Mouse (Mus musculus): Measurements from ENCODE around the gene Nav2. TPM values are rescaled to one million over a fixed set of nuclear protein-coding genes. Genes with fewer than 3 reads are reported as not detected.

Gene Nav2
- polyA plus RNA-seq, 1 experiment from 2014 or later, result 28.1 TPM

DNA sequence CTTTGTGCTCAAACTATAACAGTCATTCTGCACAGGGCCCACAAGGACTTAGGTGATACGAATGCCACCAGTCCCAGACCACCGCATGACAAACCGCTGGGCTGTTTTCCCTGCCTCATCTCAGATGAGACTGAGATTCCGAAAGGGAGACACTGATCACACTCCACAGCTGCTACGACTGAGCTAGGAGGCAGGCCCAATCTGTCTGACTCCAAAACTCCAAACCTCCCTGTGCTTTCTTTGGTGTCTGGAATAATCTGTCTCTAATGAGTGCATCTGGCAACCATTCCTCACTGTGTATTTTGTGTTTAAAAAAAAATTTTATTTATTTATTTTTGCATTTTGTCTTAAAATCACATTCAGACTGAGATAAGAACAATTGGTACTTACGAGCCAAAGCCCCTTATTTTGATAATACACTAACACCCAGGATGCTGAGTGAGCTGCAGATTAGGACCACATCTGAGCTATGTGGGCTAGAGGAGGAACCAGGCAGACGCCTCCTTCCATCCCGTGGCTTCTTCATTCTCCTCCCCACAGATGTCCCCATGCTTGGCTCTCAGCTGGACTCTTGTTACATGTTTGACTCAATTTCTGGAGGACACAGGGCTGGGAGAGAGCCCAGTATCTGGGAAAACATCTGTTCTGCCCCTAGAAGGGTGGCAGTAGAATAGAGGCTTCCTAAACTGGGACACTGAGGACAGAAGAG lies 149.9 kb downstream of the Nav2 start:
- no peaks in the 10 kb centered on the region for H3K36me3 ChIP-seq
- H3K9ac ChIP-seq, result no peak overlapping the region
- H3K27ac ChIP-seq (ENCODE audit: poor library complexity, severe bottlenecking), result no peak overlapping the region
- WGBS, result 69% methylated on average over 8 of the region's 8 CpGs
- no peak for ATAC-seq (ENCODE audit: insufficient number of reproducible peaks, low FRiP score)
- H3K9me3 ChIP-seq (replicated peaks), result no peaks in the 10 kb centered on the region
- H3K27me3 ChIP-seq (replicated peaks), result no peaks in the 10 kb centered on the region
- peaks cover 16% of the 10 kb centered on the region for H3K4me1 ChIP-seq (replicated peaks)
- no peak overlapping the region for H3K4me3 ChIP-seq
- H3K4me2 ChIP-seq, result no peak overlapping the region

DNA sequence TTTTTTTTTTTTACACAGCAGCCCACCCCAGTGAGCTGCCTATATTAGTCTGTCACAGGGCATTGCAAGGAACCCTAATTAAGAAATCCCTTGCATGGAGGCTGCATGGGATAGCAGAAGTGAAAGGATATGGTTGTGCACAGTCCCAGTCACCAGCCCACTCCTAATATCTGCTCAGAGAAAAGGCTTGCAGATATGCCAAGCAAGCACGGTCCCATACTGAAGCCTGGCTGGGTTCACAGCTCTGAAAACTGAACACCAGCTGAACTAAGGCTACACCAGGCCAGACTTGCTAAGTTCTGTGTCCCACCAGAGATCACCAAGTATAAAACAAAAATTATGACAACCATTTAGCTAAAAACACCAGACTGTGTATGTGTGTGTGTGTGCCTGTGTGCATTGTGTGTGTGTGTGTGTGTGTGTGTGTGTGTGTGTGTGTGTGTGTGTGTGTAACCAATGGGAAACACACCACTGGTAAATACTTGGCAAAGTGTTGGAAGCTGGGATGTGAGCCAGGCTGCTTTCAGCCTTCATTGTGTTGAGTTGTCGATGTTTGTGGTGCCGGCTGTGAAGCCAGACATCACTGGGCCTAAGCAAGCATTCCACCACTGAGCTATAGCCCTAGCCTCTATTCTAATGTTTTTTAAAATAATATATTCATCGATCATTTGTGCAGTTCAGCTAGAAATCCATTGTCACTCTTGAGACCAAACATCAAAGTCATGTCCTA lies 156.4 kb downstream of the Nav2 start:
- no peaks in the 10 kb centered on the region for H3K9me3 ChIP-seq (replicated peaks)
- no peak overlapping the region for H3K9ac ChIP-seq
- H3K27me3 ChIP-seq (replicated peaks), result no peaks in the 10 kb centered on the region
- no peaks in the 10 kb centered on the region for H3K36me3 ChIP-seq
- H3K4me2 ChIP-seq, result no peak overlapping the region
- 52% methylated on average over 4 of the region's 4 CpGs for WGBS
- ATAC-seq (ENCODE audit: insufficient number of reproducible peaks, low FRiP score), result no peak
- no peak overlapping the region for H3K4me3 ChIP-seq
- H3K4me1 ChIP-seq (replicated peaks), result peaks cover 18% of the 10 kb centered on the region
- H3K27ac ChIP-seq (ENCODE audit: poor library complexity, severe bottlenecking), result no peak overlapping the region

DNA sequence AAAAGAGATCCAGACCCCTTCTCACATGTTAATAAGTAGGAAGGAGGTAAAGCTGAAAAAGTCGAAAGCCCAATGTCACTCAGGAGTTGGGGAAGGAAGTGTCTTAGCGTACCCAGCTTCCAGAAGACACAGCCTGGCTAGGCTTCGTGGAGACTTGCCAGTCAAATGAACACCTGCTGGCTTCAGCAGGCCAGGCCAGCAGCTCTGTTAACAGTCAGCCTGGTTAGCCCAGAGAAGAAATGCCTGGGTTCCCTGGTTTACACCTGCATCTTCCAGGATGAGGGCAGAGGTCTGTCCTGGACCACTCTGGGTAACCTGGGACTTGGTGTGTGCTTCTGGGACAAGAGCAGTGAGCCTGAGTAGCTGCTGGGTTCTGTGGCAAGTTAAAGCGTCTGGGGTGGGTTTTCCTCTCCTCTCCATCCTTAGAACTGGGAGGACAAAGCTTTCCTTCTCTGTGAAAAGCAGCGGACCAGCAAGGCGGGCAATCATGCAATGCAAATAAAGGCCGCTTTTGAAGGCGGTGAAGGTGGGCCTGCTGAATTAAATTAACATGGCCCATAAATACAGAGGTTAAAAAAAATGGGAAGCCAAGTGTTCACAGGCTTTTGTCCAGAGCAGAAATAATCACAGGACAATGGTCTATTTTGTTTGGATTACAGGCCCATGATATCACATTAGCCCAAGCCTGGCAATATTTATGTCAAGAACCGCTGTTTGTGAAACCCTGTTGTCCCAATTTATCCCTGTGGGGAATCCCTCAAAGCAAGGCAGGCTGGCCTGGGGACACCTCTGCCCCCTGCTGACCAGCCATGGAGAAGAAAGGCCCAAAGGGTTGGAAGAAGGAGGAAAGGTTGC lies 157.3 kb downstream of the Nav2 start:
- H3K9me3 ChIP-seq (replicated peaks), result no peaks in the 10 kb centered on the region
- H3K36me3 ChIP-seq, result no peaks in the 10 kb centered on the region
- no peaks in the 10 kb centered on the region for H3K27me3 ChIP-seq (replicated peaks)
- no peak overlapping the region for H3K4me3 ChIP-seq
- no peak overlapping the region for H3K27ac ChIP-seq (ENCODE audit: poor library complexity, severe bottlenecking)
- H3K4me1 ChIP-seq (replicated peaks), result peaks cover 18% of the 10 kb centered on the region
- no peak overlapping the region for H3K4me2 ChIP-seq
- 67% methylated on average over 9 of the region's 9 CpGs for WGBS
- no peak for ATAC-seq (ENCODE audit: insufficient number of reproducible peaks, low FRiP score)
- H3K9ac ChIP-seq, result no peak overlapping the region

DNA sequence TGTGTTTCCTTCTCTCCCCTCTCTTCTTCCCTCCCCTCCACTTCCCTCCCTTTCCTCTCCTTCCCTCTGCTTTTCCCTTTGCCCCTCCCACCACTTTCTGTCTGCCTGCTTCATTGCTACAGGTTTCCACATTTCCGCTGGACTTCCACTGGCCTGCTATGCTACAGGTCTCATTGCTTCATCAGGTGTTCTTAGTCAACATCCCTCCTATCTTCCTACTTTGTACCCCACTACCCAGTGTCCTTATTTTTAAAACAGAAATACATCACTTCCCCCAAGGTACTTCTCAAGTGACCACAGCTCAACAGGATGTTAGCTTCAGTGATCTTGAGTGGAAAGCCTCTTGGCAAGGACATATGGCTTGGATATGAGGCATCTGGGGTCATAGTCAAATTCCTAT lies 158.3 kb downstream of the Nav2 start:
- Histone ChIP-seq H3K4me3 (no peak overlapping the region), H3K36me3 (no peaks in the 10 kb centered on the region), H3K4me1 (replicated peaks) (peaks cover 19% of the 10 kb centered on the region), H3K4me2 (no peak overlapping the region), H3K27ac (ENCODE audit: poor library complexity, severe bottlenecking) (no peak overlapping the region), H3K27me3 (replicated peaks) (no peaks in the 10 kb centered on the region), H3K9me3 (replicated peaks) (no peaks in the 10 kb centered on the region), H3K9ac (no peak overlapping the region)
- no peak for ATAC-seq (ENCODE audit: insufficient number of reproducible peaks, low FRiP score)
- WGBS, result 83% methylated on average over 1 of the region's 1 CpGs

DNA sequence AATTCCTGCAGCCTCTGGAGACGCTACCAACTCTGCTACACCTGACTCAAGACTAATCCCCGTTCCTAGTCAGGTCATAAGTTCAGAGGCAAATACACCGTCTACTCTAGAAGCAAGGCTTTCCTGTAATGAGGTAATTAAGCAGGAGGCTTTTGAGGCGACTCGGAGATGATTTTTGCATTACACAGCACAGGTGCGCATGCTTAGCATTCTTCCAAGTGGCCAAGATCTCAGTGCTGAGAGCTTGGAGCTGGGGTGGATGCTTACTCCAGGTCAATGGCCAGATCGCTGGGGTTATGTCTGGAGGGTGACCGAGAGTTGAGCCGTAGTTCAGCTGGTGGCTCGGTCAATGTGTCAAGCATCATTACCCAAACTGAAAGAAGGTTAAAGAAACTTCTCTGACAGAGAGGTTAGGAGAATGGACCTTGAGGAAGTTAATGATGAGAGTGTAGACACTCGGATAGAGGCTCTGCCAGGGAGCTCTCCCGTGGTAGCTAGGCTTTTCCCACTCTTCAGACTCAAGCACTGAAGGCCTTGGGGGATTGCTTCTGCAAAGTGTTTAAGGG lies 161.0 kb downstream of the Nav2 start:
- Histone ChIP-seq H3K36me3 (no peaks in the 10 kb centered on the region), H3K4me1 (replicated peaks) (peaks cover 18% of the 10 kb centered on the region), H3K4me3 (no peak overlapping the region), H3K27ac (ENCODE audit: poor library complexity, severe bottlenecking) (no peak overlapping the region), H3K4me2 (no peak overlapping the region), H3K27me3 (replicated peaks) (no peaks in the 10 kb centered on the region), H3K9me3 (replicated peaks) (no peaks in the 10 kb centered on the region), H3K9ac (no peak overlapping the region)
- 73% methylated on average over 12 of the region's 12 CpGs for WGBS
- ATAC-seq (ENCODE audit: insufficient number of reproducible peaks, low FRiP score), result no peak

DNA sequence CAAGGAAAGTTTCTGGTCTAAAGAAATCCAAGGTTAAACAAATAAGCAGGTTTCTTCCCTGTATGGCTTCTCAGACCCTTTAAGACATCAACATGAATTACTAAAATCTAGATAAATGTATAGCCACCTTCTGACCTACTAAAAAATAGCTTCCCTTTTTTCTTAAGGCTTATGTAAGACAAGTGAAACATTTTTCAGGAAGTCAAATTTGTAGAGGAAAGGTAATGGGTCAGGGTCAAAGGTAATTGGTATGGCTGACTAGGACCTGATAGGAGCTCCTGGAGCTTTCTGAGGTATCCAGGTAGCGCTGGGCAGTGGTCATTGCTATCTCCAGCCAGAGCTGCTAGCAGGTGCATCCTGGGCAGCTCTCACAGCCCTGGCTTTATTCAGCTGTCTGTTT lies 162.1 kb downstream of the Nav2 start:
- no peak overlapping the region for H3K4me3 ChIP-seq
- no peaks in the 10 kb centered on the region for H3K27me3 ChIP-seq (replicated peaks)
- H3K9ac ChIP-seq, result no peak overlapping the region
- peaks cover 11% of the 10 kb centered on the region; the same call in 1 of the 2 replicates for H3K4me1 ChIP-seq (replicated peaks)
- no peak overlapping the region for H3K27ac ChIP-seq (ENCODE audit: poor library complexity, severe bottlenecking)
- H3K4me2 ChIP-seq, result no peak overlapping the region
- no peaks in the 10 kb centered on the region for H3K9me3 ChIP-seq (replicated peaks)
- no peak for ATAC-seq (ENCODE audit: insufficient number of reproducible peaks, low FRiP score)
- 61% methylated on average over 1 of the region's 1 CpGs for WGBS
- no peaks in the 10 kb centered on the region for H3K36me3 ChIP-seq

DNA sequence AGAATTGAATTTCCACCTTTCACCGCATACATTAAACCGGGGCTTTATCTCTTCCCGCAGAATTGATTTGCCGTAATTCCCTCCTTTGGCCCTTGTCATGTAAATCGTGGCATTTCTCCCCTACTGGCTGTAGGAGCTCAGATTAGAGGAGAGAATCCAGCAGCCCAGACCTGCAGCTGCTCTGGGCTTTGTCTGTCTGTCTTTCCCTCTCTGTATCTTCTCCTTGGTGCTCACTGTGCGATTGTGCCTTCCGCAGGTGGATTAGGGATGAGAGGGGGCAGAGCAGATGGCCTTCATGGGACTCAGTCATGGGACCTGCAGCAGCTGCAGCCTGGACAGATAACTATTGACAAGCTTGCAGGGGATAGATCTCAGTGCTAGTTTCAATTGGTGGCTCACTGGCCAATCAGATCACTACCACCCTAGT lies 162.6 kb downstream of the Nav2 start:
- no peak overlapping the region for H3K4me2 ChIP-seq
- no peaks in the 10 kb centered on the region for H3K27me3 ChIP-seq (replicated peaks)
- no peak overlapping the region for H3K27ac ChIP-seq (ENCODE audit: poor library complexity, severe bottlenecking)
- WGBS, result 23% methylated on average over 7 of the region's 7 CpGs
- no peak overlapping the region for H3K9ac ChIP-seq
- H3K9me3 ChIP-seq (replicated peaks), result no peaks in the 10 kb centered on the region
- no peaks in the 10 kb centered on the region for H3K36me3 ChIP-seq
- no peak for ATAC-seq (ENCODE audit: insufficient number of reproducible peaks, low FRiP score)
- peaks cover 11% of the 10 kb centered on the region; the same call in 1 of the 2 replicates for H3K4me1 ChIP-seq (replicated peaks)
- H3K4me3 ChIP-seq, result no peak overlapping the region

DNA sequence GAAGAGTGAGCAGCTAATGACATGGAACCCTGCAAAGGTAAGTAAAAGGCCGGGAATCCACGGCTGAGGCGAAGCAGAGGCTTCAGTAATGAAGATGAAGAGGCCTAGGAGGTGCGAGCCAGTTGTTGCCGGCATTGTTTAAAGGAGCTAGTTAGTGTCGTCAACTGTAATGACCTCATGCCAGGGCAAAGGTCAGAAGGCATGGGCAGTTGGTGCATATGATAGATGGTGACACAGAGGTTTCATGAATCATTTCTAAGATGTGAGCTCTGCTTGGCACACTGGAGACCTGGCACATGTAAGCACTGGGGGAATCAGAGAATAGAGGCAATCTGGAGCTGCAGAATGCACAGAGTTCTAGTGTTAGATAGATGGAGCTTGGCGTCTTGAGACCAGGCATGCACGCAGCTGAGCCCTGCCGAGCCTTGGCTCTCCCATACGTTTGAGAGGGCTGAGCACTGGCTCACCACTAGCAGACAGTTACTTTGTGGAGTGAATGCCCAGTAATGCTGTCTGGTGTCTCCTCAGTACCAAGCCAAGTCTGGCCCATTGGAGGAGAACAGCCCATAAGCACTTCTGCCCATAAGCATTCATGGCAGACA lies 166.9 kb downstream of the Nav2 start:
- no peaks in the 10 kb centered on the region for H3K27me3 ChIP-seq (replicated peaks)
- no peaks in the 10 kb centered on the region for H3K9me3 ChIP-seq (replicated peaks)
- H3K4me3 ChIP-seq, result no peak overlapping the region
- 67% methylated on average over 10 of the region's 10 CpGs for WGBS
- H3K4me2 ChIP-seq, result no peak overlapping the region
- H3K9ac ChIP-seq, result no peak overlapping the region
- ATAC-seq (ENCODE audit: insufficient number of reproducible peaks, low FRiP score), result no peak
- no peak overlapping the region for H3K27ac ChIP-seq (ENCODE audit: poor library complexity, severe bottlenecking)
- H3K36me3 ChIP-seq, result no peaks in the 10 kb centered on the region
- H3K4me1 ChIP-seq (replicated peaks), result peaks cover 11% of the 10 kb centered on the region; the same call in 1 of the 2 replicates

DNA sequence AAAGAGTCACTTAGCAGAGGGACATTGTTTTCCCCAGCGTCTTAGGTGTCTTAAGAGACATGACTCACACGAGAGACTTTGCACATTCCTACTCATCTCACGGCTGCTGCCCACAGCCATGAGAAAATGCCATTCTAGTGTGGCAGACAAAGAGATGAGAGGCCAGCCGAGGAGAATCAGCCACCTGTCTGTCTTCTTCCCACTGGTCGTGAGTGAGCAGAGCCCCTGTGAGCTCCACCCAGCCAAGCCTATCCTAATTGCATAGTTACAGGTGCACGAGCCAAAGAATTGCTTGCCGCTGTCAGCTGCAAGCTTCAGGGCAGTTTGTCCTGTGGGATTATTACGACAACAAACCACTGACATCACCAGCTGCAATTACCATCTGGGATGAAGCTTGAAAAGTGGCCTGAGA lies 167.8 kb downstream of the Nav2 start:
- H3K4me3 ChIP-seq, result no peak overlapping the region
- no peak overlapping the region for H3K27ac ChIP-seq (ENCODE audit: poor library complexity, severe bottlenecking)
- H3K9me3 ChIP-seq (replicated peaks), result no peaks in the 10 kb centered on the region
- no peaks in the 10 kb centered on the region for H3K36me3 ChIP-seq
- 64% methylated on average over 8 of the region's 8 CpGs for WGBS
- no peak for ATAC-seq (ENCODE audit: insufficient number of reproducible peaks, low FRiP score)
- H3K4me2 ChIP-seq, result no peak overlapping the region
- no peaks in the 10 kb centered on the region for H3K27me3 ChIP-seq (replicated peaks)
- H3K9ac ChIP-seq, result no peak overlapping the region
- H3K4me1 ChIP-seq (replicated peaks), result peaks cover 8% of the 10 kb centered on the region; the same call in 1 of the 2 replicates

DNA sequence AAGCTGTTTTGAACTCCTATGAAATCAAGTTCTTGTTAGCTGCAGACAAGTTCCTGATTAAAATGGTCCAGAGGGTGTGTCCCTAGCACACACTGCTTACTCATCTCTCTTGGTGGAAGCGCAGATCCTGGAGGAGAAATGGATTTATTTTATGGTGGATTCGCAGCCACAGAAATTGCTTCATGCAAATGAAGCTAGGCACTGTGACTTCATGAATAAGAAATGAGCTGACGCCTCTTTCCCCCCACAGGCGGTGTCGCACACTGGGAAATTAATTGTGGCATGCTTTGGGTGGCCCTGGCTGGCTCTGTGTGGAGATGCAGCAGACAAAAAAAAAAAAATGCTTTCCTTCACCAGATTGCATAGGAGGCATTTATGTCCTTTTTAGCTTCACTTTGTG lies 170.4 kb downstream of the Nav2 start:
- H3K36me3 ChIP-seq, result no peaks in the 10 kb centered on the region
- H3K4me1 ChIP-seq (replicated peaks), result 0 out of 2 replicates have a peak, but pooled peaks cover 6% of the 10 kb centered on the region
- H3K9me3 ChIP-seq (replicated peaks), result no peaks in the 10 kb centered on the region
- ATAC-seq (ENCODE audit: insufficient number of reproducible peaks, low FRiP score), result no peak
- no peaks in the 10 kb centered on the region for H3K27me3 ChIP-seq (replicated peaks)
- no peak overlapping the region for H3K27ac ChIP-seq (ENCODE audit: poor library complexity, severe bottlenecking)
- no peak overlapping the region for H3K4me3 ChIP-seq
- no peak overlapping the region for H3K4me2 ChIP-seq
- no peak overlapping the region for H3K9ac ChIP-seq
- WGBS, result 73% methylated on average over 5 of the region's 5 CpGs
